Mouse (Mus musculus) liver, postnatal 0 days (tissue): ENCODE data around the gene Akap8l.

Source experiments
- CTCF ChIP-seq: sonication (generic); IDR thresholded peaks from 2 replicates; pipeline ENCODE4 v1.5.1; 2016; ENCODE audit warnings: antibody characterized with exemption, low read depth
- EP300 ChIP-seq: IDR thresholded peaks from 2 replicates; pipeline ENCODE4 v1.6.1; 2016; ENCODE audit warnings: antibody characterized with exemption, low read depth, mild to moderate bottlenecking

- TF ChIP-seq CTCF (no peak), EP300 (no peak)
Observed at GRCm38 (mm10) chr17:32383661-32384060, 33.3 kb upstream of the Akap8l start.
